ENCODE assay signal across 9 mouse cellular contexts in the genomic region with DNA sequence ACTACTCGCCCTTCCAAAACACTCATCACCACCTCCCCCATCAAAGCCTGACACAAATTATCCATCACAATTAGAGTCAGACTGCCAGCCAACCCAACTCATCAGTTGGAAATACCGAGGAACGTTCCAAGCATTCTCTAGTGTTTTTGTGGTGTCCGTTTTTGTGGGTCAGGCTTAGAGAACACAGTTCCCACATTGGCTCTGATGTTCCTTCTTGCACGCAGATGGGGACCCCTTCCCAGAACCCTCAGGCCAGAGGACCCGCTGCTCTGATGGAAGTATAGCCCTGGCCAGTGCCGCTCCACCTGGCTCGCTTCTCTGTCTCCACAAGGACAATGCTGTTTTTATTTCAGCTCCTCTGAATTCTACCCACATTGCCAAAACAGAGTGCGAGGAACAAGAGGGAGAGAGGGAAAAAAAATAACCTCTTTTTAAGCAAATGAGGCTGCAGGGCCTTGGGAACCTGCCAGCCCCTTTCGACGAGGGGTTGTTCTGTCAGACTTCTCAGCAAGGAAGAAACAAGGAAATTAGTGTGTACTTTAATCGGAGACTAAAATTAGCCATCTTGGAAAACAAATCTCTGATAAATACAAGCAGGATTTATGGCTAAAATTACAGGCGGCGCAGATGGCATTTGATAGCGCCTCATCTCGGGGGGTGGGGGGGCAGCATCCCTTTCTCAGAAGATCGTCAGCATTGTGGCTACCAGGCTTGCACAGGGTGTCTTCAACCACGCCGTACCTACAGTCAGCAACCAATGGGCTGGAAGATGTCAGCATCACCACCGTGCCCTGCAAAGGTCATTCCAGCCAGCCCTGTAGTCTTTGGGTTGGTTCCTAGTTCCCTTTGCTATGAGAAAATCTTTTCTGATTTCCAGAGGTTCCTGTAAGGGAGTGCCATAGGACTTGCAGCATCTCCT.
DNase-seq lines count a peak whose midpoint lies in the region; ATAC-seq and TF ChIP-seq lines count a peak whose summit lies in the region.
"Had no signal": no experiment of that assay in that cellular context is flagged by ENCODE, and none has a peak within 500 bp of the region (broad histone marks: within the 10 kb centered on the region; RNA-seq: fewer than 3 reads in every experiment).

No protein-coding gene starts in this region.

- H3K27me3 ChIP-seq in midbrain, embryonic 16.5 days (ENCODE audit: control insufficient read depth, insufficient read depth, low read depth, low read length) = no peaks in the 10 kb centered on the region
- no peaks in the 10 kb centered on the region for H3K27me3 ChIP-seq in midbrain, embryonic 11.5 days (ENCODE audit: control insufficient read depth, insufficient read depth, low read length)

- WGBS in midbrain, embryonic 16.5 days = 64% methylated on average over 20 of the region's 20 CpGs
- WGBS in midbrain, embryonic 11.5 days = 88% methylated on average over 20 of the region's 20 CpGs

- H3K9ac ChIP-seq in midbrain, embryonic 16.5 days (ENCODE audit: low read depth, low read length) = no peak overlapping the region
- no peak overlapping the region for H3K9ac ChIP-seq in midbrain, embryonic 11.5 days (ENCODE audit: low read length)

- H3K27ac ChIP-seq in midbrain, embryonic 16.5 days (ENCODE audit: low read length) = 0 out of 2 replicates have a peak overlapping the region, but pooled peaks have one; percentile 29
- no peak overlapping the region for H3K27ac ChIP-seq in midbrain, embryonic 11.5 days (ENCODE audit: low read depth, low read length)
- H3K27ac ChIP-seq in left cerebral cortex, adult 2 months = no peak overlapping the region

- DNase-seq in midbrain, embryonic 11.5 days (ENCODE audit: low spot score, missing footprints) = no peak
- DNase-seq in frontal cortex, postnatal 10 days (ENCODE audit: low spot score in 2 of 2) = peak; percentile 62 to 67
- peak; percentile 22 to 51 for DNase-seq in left cerebral cortex, adult 2 months (ENCODE audit: extremely low spot score in 1 of 2, low spot score in 2 of 2)
- DNase-seq in right cerebral cortex, postnatal 36 days (ENCODE audit: low spot score in 2 of 2) = peak; percentile 21 to 25
- DNase-seq in thymus, postnatal 36 days = no peak
- DNase-seq in B cell, adult 2 months = no peak
- DNase-seq: kidney, adult 2 months had no signal

- intact Hi-C loops in left cerebral cortex, adult 2 months (cut with DNase I) = loop anchor here (2.0 to 10.0 kb wide), 2 partner anchors 60 to 126 kb away; no protein-coding TSS in a partner anchor

- no peak for TF ChIP-seq CTCF in left cerebral cortex, adult 2 months (IDR thresholded peaks at IDR 0.05)

- no peak overlapping the region for H3K4me3 ChIP-seq in midbrain, embryonic 16.5 days (ENCODE audit: low read depth, low read length)
- H3K4me3 ChIP-seq in midbrain, embryonic 11.5 days (ENCODE audit: low read depth, low read length) = no peak overlapping the region
- H3K4me3 ChIP-seq in left cerebral cortex, adult 2 months = no peak overlapping the region

- no peaks in the 10 kb centered on the region for H3K36me3 ChIP-seq in midbrain, embryonic 16.5 days (ENCODE audit: control insufficient read depth, insufficient read depth, low read length)
- no peaks in the 10 kb centered on the region for H3K36me3 ChIP-seq in midbrain, embryonic 11.5 days (ENCODE audit: control insufficient read depth, insufficient read depth, low read length)

- H3K4me2 ChIP-seq in midbrain, embryonic 16.5 days (ENCODE audit: low read length) = peak overlapping the region; percentile 7; the same call in 1 of the 2 replicates
- no peak overlapping the region for H3K4me2 ChIP-seq in midbrain, embryonic 11.5 days

- H3K9me3 ChIP-seq in midbrain, embryonic 16.5 days (replicated peaks; ENCODE audit: control insufficient read depth, low read length, poor library complexity, severe bottlenecking) = 0 out of 2 replicates have a peak, but pooled peaks cover 3% of the 10 kb centered on the region
- peaks cover 3% of the 10 kb centered on the region; the same call in 1 of the 2 replicates for H3K9me3 ChIP-seq in midbrain, embryonic 11.5 days (ENCODE audit: control insufficient read depth, low read length)

- H3K4me1 ChIP-seq in midbrain, embryonic 16.5 days (ENCODE audit: control insufficient read depth, insufficient read depth, low read length) = no peaks in the 10 kb centered on the region
- no peaks in the 10 kb centered on the region for H3K4me1 ChIP-seq in midbrain, embryonic 11.5 days (ENCODE audit: control insufficient read depth, insufficient read depth, low read length)

- ATAC-seq in midbrain, embryonic 16.5 days = peak; percentile 56; the same call in 1 of the 2 replicates
- ATAC-seq in midbrain, embryonic 11.5 days (ENCODE audit: low FRiP score) = no peak
- ATAC-seq in monocyte, adult 5-6 weeks (replicated peaks; ENCODE audit: insufficient number of reproducible peaks, low FRiP score, low TSS enrichment, poor library complexity, severe bottlenecking) = no peak

Comparison
In these comparisons a context has a peak if more than half of its experiments do, and no peak if none do; other contexts are left out.
1. DNase-seq: peak in frontal cortex, postnatal 10 days (2 of 2), left cerebral cortex, adult 2 months (2 of 2) and right cerebral cortex, postnatal 36 days (2 of 2); none in midbrain, embryonic 11.5 days (single experiment), thymus, postnatal 36 days (0 of 2) and B cell, adult 2 months (0 of 2).